Mouse (Mus musculus): Measurements from ENCODE around the gene Pax3.

DNA sequence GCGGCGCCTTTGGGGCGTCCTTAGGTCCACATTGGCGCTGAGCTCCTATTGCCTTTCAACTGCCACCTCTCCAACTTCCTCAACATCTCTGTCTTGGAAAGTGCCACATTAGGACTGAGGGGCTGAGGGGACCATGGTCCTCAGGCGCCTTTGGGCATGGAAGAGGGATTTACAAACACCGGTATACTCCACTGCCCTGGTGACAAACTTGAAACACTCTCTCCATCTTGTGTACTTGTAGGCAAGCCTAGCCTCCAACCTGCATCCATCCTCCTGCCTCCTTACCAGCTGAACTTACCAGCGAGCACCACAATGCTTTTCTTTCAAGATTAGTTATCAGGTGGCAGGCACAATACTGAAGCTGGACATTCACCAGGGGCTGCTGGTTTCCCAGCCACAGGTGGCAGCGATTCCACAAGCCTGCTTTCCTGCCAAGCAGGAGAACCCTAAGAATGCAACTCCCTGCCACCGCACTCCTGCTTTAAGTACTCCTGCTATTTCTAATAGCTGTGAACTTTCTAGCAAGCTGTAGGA is 11.4 kb upstream of the Pax3 start:
- no peak for TF ChIP-seq CTCF (IDR thresholded peaks at IDR 0.05; ENCODE audit: borderline replicate concordance, insufficient read depth, low read length)
- TF ChIP-seq POLR2A (IDR thresholded peaks at IDR 0.05; ENCODE audit: low read depth, low read length): no peak
